Mouse (Mus musculus) thymus, postnatal 36 days (tissue): ENCODE measurements around the gene Prf1.
A peak's percentile ranks its signal among the peaks of the same experiment; 100 is the strongest.

Experiments used
- DNase-seq, 2 experiments: peaks; one replicate each; pipeline ENCODE4 v3.0.0; 2022; ENCODE audit warnings: mixed read lengths in 2 of 2

Prf1 gene

GRCm38 (mm10) chr10:61297477-61297876 lies at the start of gene Prf1:
Gene Prf1, plus strand, starts transcription at chr10:61297833.
- DNase-seq = peak; percentile 70 to 83

GRCm38 (mm10) chr10:61248596-61249114 lies 49.0 kb upstream of the Prf1 start:
- DNase-seq = no peak

GRCm38 (mm10) chr10:61249951-61250350 lies 47.7 kb upstream of the Prf1 start:
- DNase-seq = no peak

GRCm38 (mm10) chr10:61254761-61255160 lies 42.9 kb upstream of the Prf1 start:
- no peak for DNase-seq

- no peak for DNase-seq
These were observed 42.4 kb upstream of the Prf1 start for GRCm38 (mm10) chr10:61255190-61255589.

- no peak for DNase-seq
These were observed 41.0 kb upstream of the Prf1 start for GRCm38 (mm10) chr10:61256665-61257064.

GRCm38 (mm10) chr10:61258131-61258530 lies 39.5 kb upstream of the Prf1 start:
- DNase-seq = no peak

- no peak for DNase-seq
These were observed 36.1 kb upstream of the Prf1 start for GRCm38 (mm10) chr10:61261229-61262156.

- DNase-seq = no peak
These were observed 34.0 kb upstream of the Prf1 start for GRCm38 (mm10) chr10:61263606-61264005.

- DNase-seq = no peak
These were observed 30.3 kb upstream of the Prf1 start for GRCm38 (mm10) chr10:61267378-61267777.

- DNase-seq = no peak
These were observed 25.5 kb upstream of the Prf1 start for GRCm38 (mm10) chr10:61272089-61272626.

- DNase-seq = no peak
These were observed 25.0 kb upstream of the Prf1 start for GRCm38 (mm10) chr10:61272631-61273030.

- DNase-seq = peak; percentile 19 to 36
These were observed 24.4 kb upstream of the Prf1 start, which contains the start of gene Adamts14 for GRCm38 (mm10) chr10:61273081-61273843. Gene Adamts14, minus strand, starts transcription at chr10:61273438.

GRCm38 (mm10) chr10:61273844-61274215 lies 23.8 kb upstream of the Prf1 start:
- no peak for DNase-seq

GRCm38 (mm10) chr10:61274532-61274931 lies 23.1 kb upstream of the Prf1 start:
- DNase-seq = no peak

GRCm38 (mm10) chr10:61275669-61276110 lies 21.9 kb upstream of the Prf1 start:
- DNase-seq = peak; percentile 24 to 27

- no peak for DNase-seq
These were observed 20.6 kb upstream of the Prf1 start for GRCm38 (mm10) chr10:61277051-61277450.

- DNase-seq = no peak
These were observed 19.5 kb upstream of the Prf1 start for GRCm38 (mm10) chr10:61277918-61278674.

GRCm38 (mm10) chr10:61281115-61281514 lies 16.5 kb upstream of the Prf1 start:
- DNase-seq = no peak

GRCm38 (mm10) chr10:61284309-61284708 lies 13.3 kb upstream of the Prf1 start:
- DNase-seq = no peak

GRCm38 (mm10) chr10:61285271-61285670 lies 12.4 kb upstream of the Prf1 start:
- no peak for DNase-seq

- no peak for DNase-seq
These were observed 11.4 kb upstream of the Prf1 start for GRCm38 (mm10) chr10:61286246-61286645.
